Mouse (Mus musculus) CH12.LX (cell line): ENCODE data around the gene Reep6.

Experiments
- KAT2A ChIP-seq: IDR thresholded peaks from 2 replicates; pipeline ENCODE4 v1.6.1; 2012; ENCODE audit warnings: low read length, improper control_type of control experiment, inconsistent platforms; ENCODE audit not compliant: insufficient replicate concordance
- POLR2AphosphoS2 ChIP-seq: IDR thresholded peaks from 2 replicates; pipeline ENCODE4 v1.6.1; 2011; ENCODE audit warnings: low read depth, low read length, improper control_type of control experiment

DNA sequence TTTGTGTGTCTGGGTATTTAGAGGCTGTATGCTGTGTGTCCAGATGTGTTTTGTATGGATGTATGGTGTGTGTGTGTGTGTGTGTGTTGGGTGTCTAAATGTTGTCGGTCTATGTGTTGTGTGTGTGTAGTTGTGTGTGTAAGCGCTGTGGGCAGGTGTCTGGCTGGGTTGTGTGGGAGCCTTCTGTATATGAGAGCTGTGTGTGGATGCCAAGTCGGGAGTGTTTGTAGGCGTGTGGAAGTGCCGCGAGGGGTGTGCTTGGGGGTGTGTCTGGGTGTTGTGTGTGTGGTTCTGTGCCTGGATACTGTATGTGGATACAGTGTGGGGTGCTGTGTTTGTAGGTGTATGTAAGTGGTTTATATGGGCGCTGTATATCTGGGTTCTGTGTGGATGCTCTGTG, 27.6 kb downstream of the Reep6 start:
- no peak for TF ChIP-seq KAT2A
- no peak for TF ChIP-seq POLR2AphosphoS2
